Mouse (Mus musculus): Measurements from ENCODE around the gene Fam50a. TPM values are rescaled to one million over a fixed set of nuclear protein-coding genes. Genes with fewer than 3 reads are reported as not detected.
A peak's percentile ranks its signal among the peaks of the same experiment; 100 is the strongest.

The Fam50a gene
- total RNA-seq (2015) (43.2 and 51.5 TPM in 2 replicates), total RNA-seq (2017) (42.8 and 63.1 TPM in 2 replicates)

GRCm38 (mm10) chrX:74312540-74313464 is at the start of gene Fam50a:
Gene Fam50a (plus strand): TSS chrX:74313033.
- peak; percentile 99 for ATAC-seq (ENCODE audit: poor library complexity, severe bottlenecking)

GRCm38 (mm10) chrX:74269736-74270061 is 43.1 kb upstream of the Fam50a start:
- peak; percentile 18 for ATAC-seq (ENCODE audit: poor library complexity, severe bottlenecking)

- peak; percentile 86 for ATAC-seq (ENCODE audit: poor library complexity, severe bottlenecking)
These were observed 42.6 kb upstream of the Fam50a start, which contains the start of gene Rpl10 for GRCm38 (mm10) chrX:74270062-74270901. Gene Rpl10 (plus strand): TSS chrX:74270812.

GRCm38 (mm10) chrX:74270902-74271551 is 41.8 kb upstream of the Fam50a start:
- ATAC-seq (ENCODE audit: poor library complexity, severe bottlenecking): peak; percentile 25

- ATAC-seq (ENCODE audit: poor library complexity, severe bottlenecking): no peak
These were observed 39.2 kb upstream of the Fam50a start for GRCm38 (mm10) chrX:74273422-74274322.

- ATAC-seq (ENCODE audit: poor library complexity, severe bottlenecking): peak; percentile 31
These were observed 34.9 kb upstream of the Fam50a start for GRCm38 (mm10) chrX:74277916-74278315.

- ATAC-seq (ENCODE audit: poor library complexity, severe bottlenecking): no peak
These were observed 31.6 kb upstream of the Fam50a start for GRCm38 (mm10) chrX:74281041-74281731.

GRCm38 (mm10) chrX:74281732-74282394 is 31.0 kb upstream of the Fam50a start, which contains the start of the genes Taz and Dnase1l1:
Gene Taz (plus strand): TSS chrX:74281912.
Gene Dnase1l1 (minus strand): TSS chrX:74282337.
- peak; percentile 84 for ATAC-seq (ENCODE audit: poor library complexity, severe bottlenecking)

GRCm38 (mm10) chrX:74282395-74283091 is 30.3 kb upstream of the Fam50a start:
- peak; percentile 85 for ATAC-seq (ENCODE audit: poor library complexity, severe bottlenecking)

- no peak for ATAC-seq (ENCODE audit: poor library complexity, severe bottlenecking)
These were observed 29.8 kb upstream of the Fam50a start for GRCm38 (mm10) chrX:74283092-74283437.

- no peak for ATAC-seq (ENCODE audit: poor library complexity, severe bottlenecking)
These were observed 19.4 kb upstream of the Fam50a start for GRCm38 (mm10) chrX:74293431-74293830.

- peak; percentile 98 for ATAC-seq (ENCODE audit: poor library complexity, severe bottlenecking)
These were observed 16.0 kb upstream of the Fam50a start, which contains the start of gene Atp6ap1 for GRCm38 (mm10) chrX:74296538-74297448. Gene Atp6ap1 (plus strand): TSS chrX:74297097.

GRCm38 (mm10) chrX:74298348-74298747 is 14.5 kb upstream of the Fam50a start:
- ATAC-seq (ENCODE audit: poor library complexity, severe bottlenecking): no peak

GRCm38 (mm10) chrX:74299721-74300120 is 13.1 kb upstream of the Fam50a start:
- ATAC-seq (ENCODE audit: poor library complexity, severe bottlenecking): peak; percentile 56

GRCm38 (mm10) chrX:74304867-74305700 is 7.7 kb upstream of the Fam50a start, which contains the start of gene Gdi1:
Gene Gdi1 (plus strand): TSS chrX:74304998.
- ATAC-seq (ENCODE audit: poor library complexity, severe bottlenecking): peak; percentile 98

- peak; percentile 87 for ATAC-seq (ENCODE audit: poor library complexity, severe bottlenecking)
These were observed 15.9 kb downstream of the Fam50a start, which contains the start of gene Plxna3 for GRCm38 (mm10) chrX:74328725-74329161. Gene Plxna3 (plus strand): TSS chrX:74329066.
